Mouse (Mus musculus) brain, embryonic 14.5 days (tissue): ENCODE data around the gene Slc39a11. TPM values are rescaled to one million over a fixed set of nuclear protein-coding genes. Genes with fewer than 3 reads are reported as not detected.

ENCODE experiments used
- DNase-seq: peaks from one replicate; pipeline ENCODE4 v3.0.0-alpha.2; 2011; ENCODE audit warnings: low read depth
- CTCF ChIP-seq: fragments of 200-500 bp; IDR thresholded peaks from 2 replicates; pipeline ENCODE4 v1.5.1; 2012; ENCODE audit warnings: inconsistent platforms, mild to moderate bottlenecking, moderate library complexity, borderline replicate concordance; ENCODE audit not compliant: insufficient read depth, insufficient read length; ENCODE audit errors: extremely low read depth
- POLR2A ChIP-seq: fragments of 200-500 bp; IDR thresholded peaks from 2 replicates; pipeline ENCODE4 v1.6.1; 2012; ENCODE audit warnings: mild to moderate bottlenecking, inconsistent platforms, borderline replicate concordance; ENCODE audit not compliant: poor library complexity, insufficient read depth, insufficient read length, severe bottlenecking; ENCODE audit errors: extremely low read depth
- polyA plus RNA-seq: library from polyadenylated mRNA; depleted of rRNA; stranded (reverse); fragments of >200 nt; gene quantifications from 2 replicates; pipeline ENCODE4 v1.2.3, GENCODE M21; 2012

Slc39a11 gene
- polyA plus RNA-seq, 1 experiment = 24.3 TPM

GRCm38 (mm10) chr11:113333535-113333934 is 316.3 kb downstream of the Slc39a11 start:
- no peak for DNase-seq
- no peak for TF ChIP-seq CTCF

GRCm38 (mm10) chr11:113330061-113330591 is 319.8 kb downstream of the Slc39a11 start:
- TF ChIP-seq CTCF (no peak), POLR2A (no peak)
- DNase-seq = peak; percentile 57

GRCm38 (mm10) chr11:113327499-113328062 is 322.3 kb downstream of the Slc39a11 start:
- peak; percentile 79 for DNase-seq
- TF ChIP-seq POLR2A (no peak), CTCF (no peak)

- TF ChIP-seq CTCF (peak; percentile 89), POLR2A (no peak)
- DNase-seq = peak; percentile 85
Measured at GRCm38 (mm10) chr11:113326387-113327011, 323.4 kb downstream of the Slc39a11 start.

GRCm38 (mm10) chr11:113321601-113322000 is 328.3 kb downstream of the Slc39a11 start:
- TF ChIP-seq CTCF (no peak), POLR2A (no peak)
- no peak for DNase-seq

GRCm38 (mm10) chr11:113309265-113309951 is 340.5 kb downstream of the Slc39a11 start:
- TF ChIP-seq CTCF (no peak), POLR2A (no peak)
- DNase-seq = peak; percentile 85

GRCm38 (mm10) chr11:113308256-113308941 is 341.5 kb downstream of the Slc39a11 start:
- no peak for TF ChIP-seq POLR2A
- TF ChIP-seq CTCF = no peak
- peak; percentile 80 for DNase-seq

GRCm38 (mm10) chr11:113303204-113303603 is 346.7 kb downstream of the Slc39a11 start:
- TF ChIP-seq POLR2A (no peak), CTCF (no peak)

GRCm38 (mm10) chr11:113299492-113299891 is 350.4 kb downstream of the Slc39a11 start:
- DNase-seq = peak; percentile 88
- no peak for TF ChIP-seq POLR2A
- no peak for TF ChIP-seq CTCF

More at GRCm38 (mm10) chr11:113303204-113303603, 346.7 kb downstream of the Slc39a11 start:
- DNase-seq = no peak

GRCm38 (mm10) chr11:113297765-113298164 is 352.1 kb downstream of the Slc39a11 start:
- TF ChIP-seq POLR2A (no peak), CTCF (peak; percentile 95)

More at GRCm38 (mm10) chr11:113297765-113298164, 352.1 kb downstream of the Slc39a11 start:
- DNase-seq = peak; percentile 87
